Mouse (Mus musculus) hindbrain, postnatal 0 days (tissue): ENCODE results near the gene Npw. TPM values are rescaled to one million over a fixed set of nuclear protein-coding genes. Genes with fewer than 3 reads are reported as not detected.

Experiments
- ATAC-seq: fragments of 200-750 bp; cut with Nextera tagmentation; 2 replicates; pipeline ENCODE4 v1.8.0; 2017; ENCODE audit warnings: mild to moderate bottlenecking, moderate TSS enrichment, moderate library complexity
- DNase-seq: peaks from one replicate; pipeline ENCODE4 v3.0.0-alpha.2; 2015; ENCODE audit warnings: low spot score
- H3K27ac ChIP-seq: fragments of 300-500 bp; sonication (generic); 2 replicates; pipeline ENCODE4 v1.5.1; 2014; ENCODE audit warnings: mild to moderate bottlenecking
- H3K27me3 ChIP-seq: fragments of 300-500 bp; sonication (generic); 2 replicates; pipeline ENCODE4 v1.6.1; 2014; ENCODE audit warnings: low read length, mixed read lengths; ENCODE audit not compliant: insufficient read depth
- H3K36me3 ChIP-seq: fragments of 300-500 bp; sonication (generic); 2 replicates; pipeline ENCODE4 v1.6.1; 2014; ENCODE audit warnings: low read length, mixed read lengths; ENCODE audit not compliant: insufficient read depth
- H3K4me1 ChIP-seq: fragments of 300-500 bp; sonication (generic); 2 replicates; pipeline ENCODE4 v1.6.1; 2014; ENCODE audit warnings: antibody characterized with exemption, low read length, mixed read lengths; ENCODE audit not compliant: insufficient read depth
- H3K4me2 ChIP-seq: fragments of 300-500 bp; sonication (generic); 2 replicates; pipeline ENCODE4 v1.6.1; 2014; ENCODE audit warnings: low read depth, mild to moderate bottlenecking, low read length, moderate library complexity, mixed read lengths
- H3K4me3 ChIP-seq: fragments of 300-500 bp; sonication (generic); 2 replicates; pipeline ENCODE4 v1.5.1; 2014; ENCODE audit warnings: low read length
- H3K9ac ChIP-seq: fragments of 300-500 bp; sonication (generic); replicated peaks from 2 replicates; pipeline ENCODE4 v1.6.1; 2014; ENCODE audit warnings: mild to moderate bottlenecking, low read length, moderate library complexity, mixed read lengths
- H3K9me3 ChIP-seq: fragments of 300-500 bp; sonication (generic); 2 replicates; pipeline ENCODE4 v1.6.1; 2016; ENCODE audit warnings: low read length, mixed read lengths
- CTCF ChIP-seq: IDR thresholded peaks from 2 replicates; pipeline ENCODE4 v1.5.1; 2016; ENCODE audit warnings: antibody characterized with exemption, control low read depth, low read depth
- WGBS: fragments of 180-500 bp; shearing (Covaris S2); extraction: QIAGEN DNeasy Blood & Tissue Kit; methylation state at CpG from one replicate; pipeline ENCODE4 v1.1.7; 2014; 5-methylcytosine and 5-hydroxymethylcytosine counted together
- polyA plus RNA-seq: library from polyadenylated mRNA; unstranded; fragments of >200 nt; fragmentation: Nextera tagmentation; extraction: Ambion mirVana; gene quantifications from 2 replicates; pipeline ENCODE4 v1.2.1, GENCODE M21; 2015
- total RNA-seq: library from RNA; depleted of rRNA; stranded (reverse); fragments of >200 nt; gene quantifications from 2 replicates; pipeline ENCODE4 v1.2.3, GENCODE M21; 2014; rRNA removed

Gene Npw
- total RNA-seq (0.78 TPM in 1 of 2 replicates, not detected in the other), polyA plus RNA-seq (0.65 and 0.81 TPM in 2 replicates)

DNA sequence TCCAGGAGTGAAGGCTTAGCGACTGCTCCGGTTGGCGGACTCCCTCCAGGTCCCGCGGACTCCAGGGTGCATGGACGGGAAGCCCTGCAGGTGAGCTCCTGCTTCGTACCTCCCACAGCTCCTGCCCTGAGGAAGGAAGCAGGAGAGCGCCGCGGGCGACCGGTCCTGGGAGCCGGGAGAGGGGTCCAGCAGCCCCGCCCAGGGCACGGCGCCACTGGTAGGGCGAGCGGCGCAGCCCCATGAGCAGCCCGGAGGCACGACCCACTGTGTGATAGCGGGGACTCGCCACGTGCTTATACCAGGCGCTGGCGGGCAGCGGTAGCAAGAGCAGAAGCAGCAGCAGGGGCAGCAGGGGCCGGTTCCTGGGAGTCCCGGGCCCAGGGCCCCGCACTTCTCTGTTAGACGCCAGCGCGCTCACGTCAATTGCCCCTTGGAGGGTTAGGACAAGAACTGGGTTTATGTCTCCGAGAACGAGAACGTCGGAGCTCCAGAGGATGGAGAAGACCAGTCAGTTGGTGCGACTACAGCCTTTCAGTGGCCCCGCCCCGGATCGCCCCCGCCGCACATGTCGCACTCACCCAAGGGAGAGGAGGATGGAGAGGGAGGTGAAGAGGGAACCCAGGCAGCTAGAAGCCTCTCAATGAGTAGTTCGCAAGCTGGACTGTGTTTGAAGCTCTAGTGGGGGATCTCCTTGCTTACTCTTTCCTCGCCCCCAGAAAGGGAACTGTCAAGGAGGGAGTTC, at the start of gene Npw:
Gene Npw (minus strand): TSS at position 441 of the 742 bp plus-strand sequence.
- no peaks in the 10 kb centered on the region for H3K9me3 ChIP-seq
- peak within 1 kb of the TSS; percentile 54 for H3K4me2 ChIP-seq
- H3K36me3 ChIP-seq: no peaks in the 10 kb centered on the region
- H3K4me3 ChIP-seq: peak within 1 kb of the TSS; percentile 33
- no peak within 1 kb of the TSS for H3K27ac ChIP-seq
- peak within 1 kb of the TSS; percentile 35; the same call in 1 of the 2 replicates for H3K9ac ChIP-seq
- no peak for TF ChIP-seq CTCF
- DNase-seq (no peak), ATAC-seq (no peak)
- H3K27me3 ChIP-seq: peaks cover 24% of the 10 kb centered on the region; the same call in 1 of the 2 replicates
- H3K4me1 ChIP-seq: peaks cover 7% of the 10 kb centered on the region
- WGBS: 3% methylated on average over 47 of the region's 47 CpGs

DNA sequence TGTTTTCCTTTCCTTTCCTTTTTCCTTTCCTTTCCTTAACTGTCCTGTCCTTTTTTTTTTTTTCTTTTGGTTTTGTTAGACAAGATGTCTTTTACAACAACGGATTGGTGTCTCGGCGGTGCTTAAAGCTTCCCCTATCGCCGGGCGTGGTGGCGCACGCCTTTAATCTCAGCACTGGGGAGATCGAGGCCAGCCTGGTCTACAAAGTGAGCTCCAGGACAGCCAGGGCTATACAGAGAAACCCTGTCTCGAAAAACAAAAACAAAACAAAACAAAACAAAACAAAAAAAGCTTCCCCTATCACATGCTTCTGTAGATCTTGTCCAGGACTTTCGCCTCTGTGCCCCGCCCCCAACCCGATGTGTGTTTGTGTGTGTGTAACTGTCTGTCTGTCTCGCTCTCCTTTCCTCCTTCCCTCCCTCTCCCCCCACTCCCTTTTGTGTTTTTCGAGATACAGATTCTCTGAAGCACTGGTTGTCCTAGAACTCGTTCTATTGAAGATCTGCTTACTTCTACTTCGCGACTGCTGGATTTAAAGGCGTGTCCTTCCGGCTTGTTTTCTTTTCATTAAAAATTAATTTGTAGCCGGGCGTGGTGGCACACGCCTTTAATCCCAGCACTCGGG, 49.7 kb upstream of the Npw start:
- DNase-seq (no peak), ATAC-seq (peak; percentile 68; the same call in 1 of the 2 replicates)
- H3K36me3 ChIP-seq: peaks cover 17% of the 10 kb centered on the region
- H3K9me3 ChIP-seq: no peaks in the 10 kb centered on the region
- 7% methylated on average over 24 of the region's 24 CpGs for whole genome bisulfite sequencing
- H3K4me3 ChIP-seq: peak overlapping the region; percentile 72
- no peaks in the 10 kb centered on the region for H3K27me3 ChIP-seq
- peak overlapping the region; percentile 70 for H3K4me2 ChIP-seq
- H3K27ac ChIP-seq: peak overlapping the region; percentile 78
- peak overlapping the region; percentile 66 for H3K9ac ChIP-seq
- no peak for TF ChIP-seq CTCF
- peaks cover 3% of the 10 kb centered on the region; the same call in 1 of the 2 replicates for H3K4me1 ChIP-seq

DNA sequence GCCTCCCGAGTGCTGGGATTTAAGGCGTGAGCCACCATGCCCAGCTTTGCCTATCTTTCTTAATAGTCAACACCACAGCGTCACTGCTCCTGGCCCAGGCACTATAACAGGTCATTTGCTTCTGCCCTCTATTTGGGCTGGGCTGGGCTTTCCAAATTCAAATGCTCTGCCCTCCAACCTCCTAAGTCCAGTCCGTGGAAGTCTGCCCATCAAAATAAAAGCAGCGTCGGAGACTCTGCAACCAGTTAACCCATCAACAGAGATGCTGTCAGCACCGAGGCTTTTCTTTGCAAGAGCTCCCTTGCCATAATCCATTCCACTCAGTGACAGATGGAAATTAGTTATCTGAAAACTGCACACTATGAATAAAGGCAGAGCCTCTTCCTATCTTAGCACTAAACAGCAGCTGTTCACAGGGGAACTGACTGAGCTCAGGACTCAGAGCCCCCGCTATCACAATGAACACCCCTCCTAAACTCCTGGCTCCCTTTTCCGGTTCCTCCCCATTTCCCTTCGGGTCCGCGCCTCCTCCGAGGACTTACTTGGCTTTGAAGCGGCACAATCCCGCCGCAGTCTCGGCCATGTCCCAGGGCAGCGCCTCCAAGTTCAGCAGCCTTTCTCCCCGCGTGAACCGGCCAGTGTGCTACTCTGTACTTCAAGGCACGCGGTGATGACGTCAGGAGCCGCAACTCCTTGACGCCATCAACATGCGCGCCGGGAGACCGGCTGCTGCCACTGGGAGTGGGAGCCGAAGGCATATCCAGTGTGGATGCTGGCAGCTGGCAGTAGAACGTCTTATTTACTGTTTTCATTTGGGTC, 48.9 kb upstream of the Npw start, which contains the start of gene Tbl3:
Gene Tbl3 (minus strand): TSS at position 679 of the 819 bp plus-strand sequence.
- Histone ChIP-seq H3K4me1 (peaks cover 3% of the 10 kb centered on the region; the same call in 1 of the 2 replicates), H3K4me2 (peak within 1 kb of the TSS; percentile 70), H3K27ac (peak within 1 kb of the TSS; percentile 78), H3K9me3 (no peaks in the 10 kb centered on the region), H3K36me3 (peaks cover 19% of the 10 kb centered on the region), H3K9ac (peak within 1 kb of the TSS; percentile 66), H3K4me3 (peak within 1 kb of the TSS; percentile 72), H3K27me3 (no peaks in the 10 kb centered on the region)
- ATAC-seq: peak; percentile 93
- TF ChIP-seq CTCF: no peak
- 4% methylated on average over 32 of the region's 32 CpGs for WGBS
- DNase-seq: peak; percentile 98

DNA sequence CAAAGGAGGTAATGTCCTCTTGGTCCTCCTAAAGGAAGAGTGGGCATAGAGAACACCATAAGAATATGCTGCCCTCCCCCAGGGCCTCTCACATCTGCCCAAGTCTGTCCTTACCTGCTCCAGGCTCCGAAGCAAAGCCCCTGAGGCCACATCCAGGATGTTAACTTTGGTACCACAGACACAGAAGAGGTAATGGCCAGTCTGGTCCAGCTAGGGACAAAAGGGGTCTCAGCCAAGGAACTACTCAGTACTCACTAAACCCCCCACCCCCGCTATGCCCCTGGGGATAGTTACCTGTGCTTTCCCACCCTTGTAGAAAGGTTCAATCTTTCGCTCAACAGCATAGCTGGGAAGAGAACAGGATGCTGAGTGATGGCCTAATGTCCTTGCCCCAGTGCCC, 47.6 kb upstream of the Npw start:
- Histone ChIP-seq H3K27ac (no peak overlapping the region), H3K36me3 (peaks cover 32% of the 10 kb centered on the region), H3K27me3 (no peaks in the 10 kb centered on the region), H3K9ac (no peak overlapping the region), H3K9me3 (no peaks in the 10 kb centered on the region), H3K4me2 (no peak overlapping the region), H3K4me3 (no peak overlapping the region), H3K4me1 (peaks cover 3% of the 10 kb centered on the region; the same call in 1 of the 2 replicates)
- no peak for DNase-seq
- 93% methylated on average over 3 of the region's 3 CpGs for WGBS
- TF ChIP-seq CTCF: no peak
- ATAC-seq: no peak

DNA sequence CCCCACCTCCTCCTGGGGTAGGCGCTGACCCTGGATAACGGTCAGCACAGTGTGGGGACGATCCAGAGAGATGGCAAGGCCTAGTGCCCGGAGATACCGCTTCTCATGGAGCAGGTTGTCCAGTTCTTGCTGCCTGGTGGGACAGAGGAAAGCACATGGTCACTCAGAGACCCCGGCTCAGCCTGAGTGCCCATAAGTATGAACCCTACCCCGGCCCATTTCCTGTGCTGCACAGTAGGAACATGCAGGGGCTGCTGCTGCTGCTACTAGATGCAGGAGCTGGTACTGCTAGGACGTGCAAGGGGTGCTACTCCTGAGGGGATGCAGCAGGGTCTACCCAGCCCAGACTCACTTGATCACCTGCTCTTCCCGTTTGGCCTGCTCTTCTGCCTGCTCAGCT, 43.0 kb upstream of the Npw start:
- no peak for ATAC-seq
- no peak overlapping the region for H3K4me2 ChIP-seq
- no peak for TF ChIP-seq CTCF
- WGBS: 89% methylated on average over 9 of the region's 9 CpGs
- no peaks in the 10 kb centered on the region for H3K27me3 ChIP-seq
- peaks cover 5% of the 10 kb centered on the region for H3K4me1 ChIP-seq
- no peaks in the 10 kb centered on the region for H3K9me3 ChIP-seq
- peaks cover 45% of the 10 kb centered on the region for H3K36me3 ChIP-seq
- DNase-seq: no peak
- no peak overlapping the region for H3K4me3 ChIP-seq
- H3K9ac ChIP-seq: no peak overlapping the region
- H3K27ac ChIP-seq: no peak overlapping the region

DNA sequence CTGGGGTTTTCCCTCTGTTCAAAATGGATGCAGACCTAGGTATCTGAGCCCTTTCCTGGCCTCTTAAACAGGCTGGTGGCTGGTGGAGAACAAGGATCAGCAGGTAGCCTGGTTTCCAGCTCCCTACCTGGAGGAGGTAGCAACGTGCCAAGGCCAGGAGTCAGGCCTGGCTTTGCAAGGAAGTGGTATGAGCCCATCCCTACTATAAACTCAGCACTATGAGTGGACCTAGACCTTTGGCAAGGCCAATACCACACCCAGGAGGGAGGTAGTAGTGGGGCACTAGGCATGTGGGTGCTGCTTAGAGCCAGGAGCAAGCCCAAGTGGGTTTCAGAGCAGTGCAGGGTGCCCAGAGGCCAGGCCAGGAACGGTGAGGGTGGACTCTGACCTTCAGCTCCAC, 41.2 kb upstream of the Npw start:
- peaks cover 35% of the 10 kb centered on the region for H3K36me3 ChIP-seq
- no peaks in the 10 kb centered on the region for H3K27me3 ChIP-seq
- WGBS: 70% methylated on average over 2 of the region's 2 CpGs
- no peak overlapping the region for H3K27ac ChIP-seq
- H3K4me1 ChIP-seq: peaks cover 5% of the 10 kb centered on the region
- no peaks in the 10 kb centered on the region for H3K9me3 ChIP-seq
- no peak for DNase-seq
- no peak overlapping the region for H3K4me3 ChIP-seq
- no peak for ATAC-seq
- H3K4me2 ChIP-seq: no peak overlapping the region
- no peak for TF ChIP-seq CTCF
- H3K9ac ChIP-seq: no peak overlapping the region
